22 mouse cellular contexts compared by ENCODE assay signal in genomic region chr14:30519323-30519722, GRCm38 (mm10).
"Had no signal": no experiment of that assay in that cellular context is flagged by ENCODE, and none has a peak within 500 bp of the region (broad histone marks: within the 10 kb centered on the region; RNA-seq: fewer than 3 reads in every experiment).

No protein-coding gene starts in this region.

- H3K4me3 ChIP-seq: gastrocnemius, adult 2 months; heart, embryonic 10.5 days; heart, embryonic 12.5 days; hindbrain, embryonic 10.5 days; hindbrain, embryonic 13.5 days; hindbrain, embryonic 15.5 days; intestine, embryonic 15.5 days; left cerebral cortex, adult 2 months; limb, embryonic 10.5 days; limb, embryonic 12.5 days had no signal

- H3K4me2 ChIP-seq: heart, embryonic 12.5 days; hindbrain, embryonic 13.5 days; hindbrain, embryonic 15.5 days; intestine, embryonic 15.5 days; limb, embryonic 12.5 days had no signal

- H3K4me1 ChIP-seq: hindbrain, embryonic 10.5 days; hindbrain, embryonic 13.5 days; hindbrain, embryonic 15.5 days; intestine, embryonic 15.5 days; limb, embryonic 10.5 days; limb, embryonic 12.5 days had no signal

- H3K27me3 ChIP-seq: heart, embryonic 12.5 days; hindbrain, embryonic 13.5 days; hindbrain, embryonic 15.5 days; intestine, embryonic 15.5 days; limb, embryonic 12.5 days had no signal

- ATAC-seq: forebrain, embryonic 16.5 days; inflammation-experienced regulatory T-cells, adult 6 months; intestine, embryonic 15.5 days; intestine, postnatal 0 days had no signal

- H3K9ac ChIP-seq: heart, embryonic 12.5 days; hindbrain, embryonic 13.5 days; hindbrain, embryonic 15.5 days; intestine, embryonic 15.5 days; limb, embryonic 12.5 days had no signal

- H3K9me3 ChIP-seq: heart, embryonic 10.5 days; heart, embryonic 12.5 days; hindbrain, embryonic 10.5 days; hindbrain, embryonic 13.5 days; hindbrain, embryonic 15.5 days; intestine, embryonic 15.5 days; limb, embryonic 10.5 days; limb, embryonic 12.5 days had no signal

- DNase-seq: gastrocnemius, adult 2 months; gastrocnemius, postnatal 10 days; gastrocnemius, postnatal 25 days; heart, adult 18-20 months; heart, postnatal 10 days; heart, postnatal 4 days; kidney, adult 18-20 months; kidney, adult 8-10 months; kidney, postnatal 25 days; layer of hippocampus, adult 9-11 months had no signal

- H3K27ac ChIP-seq: gastrocnemius, adult 2 months; heart, embryonic 10.5 days; hindbrain, embryonic 10.5 days; hindbrain, embryonic 13.5 days; hindbrain, embryonic 15.5 days; intestine, embryonic 15.5 days; left cerebral cortex, adult 2 months; limb, embryonic 10.5 days; limb, embryonic 12.5 days had no signal
